Mouse (Mus musculus) G1E (cell line): ENCODE data around the gene Dcaf5. TPM values are rescaled to one million over a fixed set of nuclear protein-coding genes. Genes with fewer than 3 reads are reported as not detected.

Source experiments
- ATAC-seq: 2 replicates; pipeline ENCODE4 v1.8.0; 2016; ENCODE audit warnings: mild to moderate bottlenecking; ENCODE audit not compliant: insufficient number of reproducible peaks, poor library complexity, low FRiP score, severe bottlenecking; ENCODE audit errors: extremely low read depth
- DNase-seq: peaks from one replicate; pipeline ENCODE4 v3.0.0; 2012; ENCODE audit warnings: low spot score
- H3K27me3 ChIP-seq: 2 replicates; pipeline ENCODE4 v1.6.1; 2012; ENCODE audit warnings: mild to moderate bottlenecking, low read length, inconsistent platforms; ENCODE audit not compliant: insufficient read depth
- H3K36me3 ChIP-seq: replicated peaks from 2 replicates; pipeline ENCODE3; 2012; ENCODE audit warnings: mild to moderate bottlenecking, inconsistent platforms
- H3K4me1 ChIP-seq: 2 replicates; pipeline ENCODE4 v1.6.1; 2012; ENCODE audit warnings: low read depth, low read length, inconsistent platforms, mixed read lengths; ENCODE audit not compliant: insufficient read depth
- H3K4me3 ChIP-seq: 2 replicates; pipeline ENCODE4 v1.5.1; 2012; ENCODE audit warnings: low read depth, mild to moderate bottlenecking, inconsistent platforms, low read length, moderate library complexity, mixed read lengths
- H3K9me3 ChIP-seq: replicated peaks from 2 replicates; pipeline ENCODE4 v1.6.1; 2012; ENCODE audit warnings: inconsistent platforms
- CTCF ChIP-seq: IDR thresholded peaks from 2 replicates; pipeline ENCODE4 v1.5.1; 2012; ENCODE audit warnings: low read depth, low read length, inconsistent platforms, mixed read lengths
- GATA1 ChIP-seq: IDR thresholded peaks from 2 replicates; pipeline ENCODE4 v1.6.1; 2012; ENCODE audit warnings: borderline replicate concordance, low read length, inconsistent platforms, mixed read lengths
- GATA2 ChIP-seq: IDR thresholded peaks from 2 replicates; pipeline ENCODE4 v1.6.1; 2012; ENCODE audit warnings: low read depth, low read length, inconsistent platforms, borderline replicate concordance
- POLR2AphosphoS5 ChIP-seq: IDR thresholded peaks from 2 replicates; pipeline ENCODE4 v1.6.1; 2012; ENCODE audit warnings: low read depth, low read length, inconsistent platforms; ENCODE audit not compliant: insufficient replicate concordance
- TAL1 ChIP-seq: conservative IDR thresholded peaks from 2 replicates; pipeline ENCODE4 v1.6.1; 2012; ENCODE audit warnings: low read depth, low read length, inconsistent platforms, mixed read lengths
- polyA plus RNA-seq: library from polyadenylated mRNA; stranded (reverse); fragments of >175 nt; gene quantifications from 2 replicates; pipeline ENCODE4 v1.2.3, GENCODE M21; 2012
- total RNA-seq, 2 experiments: library from RNA; stranded (forward) in 1 of 2; stranded (reverse) in 1 of 2; fragments of 200-1000 nt in 1 of 2; fragments of >200 nt in 1 of 2; fragmentation: Nextera tagmentation in 1 of 2; gene quantifications; 2 replicates each; pipeline ENCODE4 v1.2.3; 2014 to 2017

Dcaf5 gene
- total and polyA plus RNA-seq, 3 experiments: 25.6 to 47.2 (median 26.7) TPM

DNA sequence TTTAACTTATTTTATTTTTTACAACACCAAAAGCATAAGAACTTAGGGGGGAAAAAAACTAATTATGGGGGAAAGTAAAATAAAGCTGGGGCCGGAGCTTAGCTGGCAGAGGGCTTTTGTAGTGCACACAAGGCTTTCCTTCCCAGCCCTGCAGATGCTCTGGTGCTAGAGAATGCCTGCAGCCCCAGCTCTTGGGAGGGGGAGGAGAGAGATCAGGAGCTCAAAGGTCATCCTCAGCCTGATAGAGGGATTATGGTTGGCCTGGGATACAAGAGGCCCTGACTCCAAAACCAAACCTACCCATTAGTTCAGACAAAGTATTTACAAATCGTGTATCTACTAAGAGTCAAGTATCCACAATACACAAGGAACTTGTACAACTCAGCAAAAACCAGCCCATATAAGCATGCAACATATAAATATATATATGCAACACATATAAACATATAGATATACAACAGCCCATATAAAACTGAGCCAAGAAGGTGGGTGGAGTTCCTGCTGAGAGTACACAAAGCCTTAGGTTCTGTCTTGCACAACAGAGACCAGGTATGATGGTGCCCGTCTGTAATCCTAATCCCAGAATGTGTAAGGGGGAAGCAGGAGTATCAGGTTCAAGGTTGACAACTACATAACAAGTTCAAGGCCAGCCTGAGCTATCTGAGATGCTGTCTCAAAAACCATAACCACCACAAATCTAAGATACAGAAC lies 124.3 kb downstream of the Dcaf5 start:
- Histone ChIP-seq H3K4me3 (no peak overlapping the region), H3K4me1 (0 out of 2 replicates have a peak, but pooled peaks cover 4% of the 10 kb centered on the region), H3K9me3 (no peaks in the 10 kb centered on the region), H3K27me3 (peaks cover 18% of the 10 kb centered on the region), H3K36me3 (no peaks in the 10 kb centered on the region)
- TF ChIP-seq CTCF (no peak), POLR2AphosphoS5 (no peak), GATA1 (no peak), GATA2 (no peak), TAL1 (no peak)
- DNase-seq: no peak
- ATAC-seq: no peak

DNA sequence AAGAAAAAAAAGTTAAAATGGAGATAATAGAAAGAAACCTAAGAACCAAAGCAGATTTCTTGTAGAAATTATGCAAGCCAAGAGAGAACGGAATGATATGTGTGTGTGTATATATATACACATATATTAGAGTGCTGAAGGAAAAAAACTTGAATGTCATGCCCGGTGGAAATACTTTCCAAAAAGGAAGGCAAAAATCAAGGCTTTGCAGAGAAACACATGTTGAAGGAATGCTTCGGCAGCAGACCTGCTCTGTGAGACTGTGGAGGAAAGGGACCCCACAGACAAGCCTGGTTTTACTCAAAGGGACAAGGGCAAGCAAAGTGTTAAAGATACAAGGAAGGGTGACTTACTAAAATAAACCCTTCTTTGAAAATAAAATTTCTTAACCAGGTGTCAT lies 128.8 kb downstream of the Dcaf5 start:
- DNase-seq: no peak
- no peaks in the 10 kb centered on the region for H3K4me1 ChIP-seq
- no peak overlapping the region for H3K4me3 ChIP-seq
- ATAC-seq: no peak
- no peaks in the 10 kb centered on the region for H3K36me3 ChIP-seq
- H3K9me3 ChIP-seq: no peaks in the 10 kb centered on the region
- H3K27me3 ChIP-seq: peaks cover 33% of the 10 kb centered on the region
- TF ChIP-seq GATA1 (no peak), CTCF (no peak)

DNA sequence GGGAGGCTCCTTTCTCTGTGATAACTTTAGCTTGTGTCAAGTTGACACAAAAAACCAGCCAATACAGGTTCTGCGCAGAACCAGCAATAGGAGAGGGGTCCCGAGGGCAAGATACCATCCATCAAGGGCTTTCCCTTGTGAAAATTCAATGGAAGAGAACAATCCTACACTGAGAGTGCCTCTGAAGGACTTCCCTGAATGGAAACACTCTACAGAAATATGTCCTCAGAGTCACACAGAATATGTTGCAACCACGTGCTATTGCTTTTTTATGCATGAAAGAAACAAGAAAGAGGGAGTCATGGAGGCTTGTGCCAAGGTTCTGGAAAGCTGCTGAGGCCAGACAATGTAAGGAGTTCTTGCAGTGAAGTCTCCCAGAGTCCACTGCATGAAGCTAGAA lies 131.9 kb downstream of the Dcaf5 start:
- ATAC-seq: no peak
- Histone ChIP-seq H3K9me3 (no peaks in the 10 kb centered on the region), H3K36me3 (no peaks in the 10 kb centered on the region), H3K4me3 (no peak overlapping the region), H3K27me3 (peaks cover 38% of the 10 kb centered on the region), H3K4me1 (no peaks in the 10 kb centered on the region)
- no peak for DNase-seq
- TF ChIP-seq CTCF: no peak
- TF ChIP-seq POLR2AphosphoS5: no peak
- no peak for TF ChIP-seq GATA2
- no peak for TF ChIP-seq GATA1
- no peak for TF ChIP-seq TAL1

DNA sequence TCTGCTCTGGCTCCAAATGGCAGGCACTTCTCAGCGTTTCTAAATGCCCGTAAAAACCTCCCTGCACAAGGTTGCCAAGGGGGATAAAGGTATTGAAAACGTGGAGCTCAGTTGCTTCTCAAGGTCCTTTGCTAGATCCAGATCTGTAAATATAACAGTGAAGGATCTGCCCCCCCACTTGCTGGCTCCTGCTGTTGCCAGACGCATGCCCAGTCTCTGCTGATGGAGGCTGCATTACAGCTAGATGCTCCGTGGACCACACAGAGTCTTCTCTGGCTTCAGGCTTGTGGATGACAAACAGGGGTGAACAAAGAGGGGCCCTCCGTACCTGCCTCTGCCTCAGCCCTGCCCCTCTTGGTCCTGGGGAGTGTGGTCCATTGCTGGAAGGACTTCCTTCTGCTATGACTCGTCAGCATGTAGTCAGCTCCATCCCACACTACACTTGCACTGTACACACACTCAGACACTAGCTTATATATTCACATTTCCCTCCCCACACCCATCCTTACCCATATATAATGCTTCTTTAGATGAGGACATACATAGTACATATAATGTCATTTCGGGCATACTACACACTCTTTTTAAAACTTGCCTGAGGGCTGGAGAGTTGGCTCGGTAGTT lies 135.5 kb downstream of the Dcaf5 start:
- no peaks in the 10 kb centered on the region for H3K4me1 ChIP-seq
- DNase-seq: no peak
- peaks cover 37% of the 10 kb centered on the region for H3K27me3 ChIP-seq
- no peaks in the 10 kb centered on the region for H3K9me3 ChIP-seq
- ATAC-seq: no peak
- no peak overlapping the region for H3K4me3 ChIP-seq
- no peaks in the 10 kb centered on the region for H3K36me3 ChIP-seq
- TF ChIP-seq CTCF (no peak), GATA2 (no peak), GATA1 (no peak), TAL1 (no peak), POLR2AphosphoS5 (no peak)

DNA sequence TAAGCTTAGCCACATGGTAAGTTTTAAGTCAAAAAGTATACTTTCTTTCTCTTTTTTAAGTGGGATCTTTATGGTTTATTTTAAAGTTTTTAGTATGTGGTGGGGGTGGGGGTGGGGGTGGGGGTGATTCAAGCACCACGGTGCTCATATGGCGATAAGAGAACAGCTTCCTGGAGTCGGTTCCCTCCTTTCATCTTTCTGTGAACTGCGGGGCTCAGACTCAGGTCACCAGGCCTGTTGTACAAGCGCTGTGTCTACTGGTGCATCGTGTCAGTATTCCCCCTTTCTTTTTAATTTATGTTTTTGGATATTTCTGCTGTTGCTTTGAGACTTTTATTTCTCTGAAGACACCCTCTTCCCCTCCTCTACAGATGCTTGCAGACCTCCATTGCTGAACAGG lies 137.7 kb downstream of the Dcaf5 start:
- H3K36me3 ChIP-seq: no peaks in the 10 kb centered on the region
- no peaks in the 10 kb centered on the region for H3K9me3 ChIP-seq
- TF ChIP-seq CTCF: no peak
- no peak for TF ChIP-seq GATA2
- no peak for TF ChIP-seq POLR2AphosphoS5
- no peak for TF ChIP-seq GATA1
- no peaks in the 10 kb centered on the region for H3K4me1 ChIP-seq
- peaks cover 29% of the 10 kb centered on the region for H3K27me3 ChIP-seq
- ATAC-seq (no peak), DNase-seq (no peak)
- H3K4me3 ChIP-seq: no peak overlapping the region

DNA sequence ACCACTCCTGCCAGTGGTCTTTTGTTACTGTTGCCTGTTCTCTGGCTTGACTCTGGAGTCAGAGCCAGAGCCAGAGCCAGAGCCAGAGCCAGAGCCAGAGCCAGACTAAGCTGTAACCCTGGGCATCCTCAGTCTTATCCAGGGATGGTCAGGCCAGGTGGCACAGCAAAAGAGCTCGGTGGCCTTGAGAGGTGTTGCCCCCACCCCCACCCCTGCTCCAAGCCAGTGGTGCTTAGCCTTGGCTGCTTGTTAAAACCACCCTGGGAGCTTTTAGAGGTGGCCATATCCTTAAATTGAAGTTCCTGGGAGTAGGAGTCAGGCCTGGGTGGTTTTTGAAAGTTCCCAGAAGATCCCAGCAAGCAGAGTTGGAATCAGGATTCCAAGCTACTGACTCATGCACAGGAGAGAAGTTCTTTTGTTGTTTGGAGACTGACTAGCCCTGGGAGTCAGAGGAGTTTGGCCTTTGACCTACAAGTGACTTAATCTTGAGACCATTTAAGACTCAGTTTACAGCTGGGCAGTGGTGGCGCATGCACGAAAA lies 144.4 kb downstream of the Dcaf5 start:
- Histone ChIP-seq H3K27me3 (peaks cover 20% of the 10 kb centered on the region), H3K4me1 (no peaks in the 10 kb centered on the region), H3K4me3 (no peak overlapping the region), H3K9me3 (no peaks in the 10 kb centered on the region), H3K36me3 (no peaks in the 10 kb centered on the region)
- ATAC-seq: no peak
- TF ChIP-seq GATA2 (no peak), TAL1 (no peak), POLR2AphosphoS5 (no peak), GATA1 (no peak), CTCF (no peak)
- DNase-seq: no peak
